Mouse (Mus musculus): Measurements from ENCODE around the gene Dusp6. TPM values are rescaled to one million over a fixed set of nuclear protein-coding genes. Genes with fewer than 3 reads are reported as not detected.

Dusp6 gene
- polyA plus RNA-seq (2017; shearing (Covaris generic)), result 20.9 TPM

GRCm38 (mm10) chr10:99262867-99263379 lies at the start of gene Dusp6:
Gene Dusp6 (plus strand): TSS chr10:99263231.

Other genes starting within 250 kb of the Dusp6 start
- 36.5 TPM for gene Poc1b, start 156.2 kb upstream of the Dusp6 start, polyA plus RNA-seq (2017; shearing (Covaris generic))
- 14.5 TPM for gene Galnt4, start 155.1 kb upstream of the Dusp6 start, polyA plus RNA-seq (2017; shearing (Covaris generic))
- gene Phxr2, start 136.9 kb upstream of the Dusp6 start, polyA plus RNA-seq (2017; shearing (Covaris generic)), result 2.0 TPM